Mouse (Mus musculus): ENCODE results near the gene Cplx3. TPM values are rescaled to one million over a fixed set of nuclear protein-coding genes. Genes with fewer than 3 reads are reported as not detected.

Gene Cplx3
- polyA plus RNA-seq, 1 experiment = 1.1 TPM

DNA sequence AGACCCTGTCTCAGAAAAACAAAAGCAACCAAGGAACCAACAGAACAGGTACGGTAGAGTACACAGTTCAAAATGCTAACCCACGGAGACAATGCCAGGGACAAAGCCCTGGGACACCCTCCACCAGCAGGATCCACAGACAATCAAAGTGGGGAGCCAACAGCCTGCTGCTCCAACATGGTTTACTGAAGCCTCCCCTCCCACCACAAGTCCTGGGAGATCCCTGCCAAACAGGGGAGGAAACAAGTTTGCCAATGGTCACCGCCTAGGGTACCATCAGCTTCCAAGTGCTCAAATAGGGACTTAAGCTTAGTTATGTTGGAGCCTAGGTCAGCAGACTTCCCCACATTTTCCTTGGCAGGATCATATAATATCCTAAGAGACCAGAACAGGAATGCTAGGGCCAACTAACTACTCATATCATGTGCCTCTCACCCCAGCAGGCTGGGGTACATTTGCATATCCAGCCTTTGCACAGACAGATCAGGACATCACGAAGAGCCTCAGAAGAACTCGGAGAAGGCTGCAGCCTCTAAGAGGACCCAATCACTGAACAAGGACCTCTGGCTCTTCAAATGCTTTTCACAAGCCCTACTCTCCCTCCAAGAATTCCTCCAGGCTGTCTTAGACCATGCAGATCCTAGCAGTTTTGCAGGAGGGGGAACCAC lies 33.7 kb upstream of the Cplx3 start:
- H3K4me3 ChIP-seq (replicated peaks) = peak overlapping the region; percentile 98
- H3K4me1 ChIP-seq = peaks cover 93% of the 10 kb centered on the region
- no peaks in the 10 kb centered on the region for H3K9me3 ChIP-seq
- TF ChIP-seq GATA1 (IDR thresholded peaks at IDR 0.05; ENCODE audit: borderline replicate concordance, low read length) = no peak
- no peak for TF ChIP-seq FLI1 (IDR thresholded peaks at IDR 0.05; ENCODE audit: low read length)
- H3K27me3 ChIP-seq (replicated peaks) = no peaks in the 10 kb centered on the region
- peaks cover 66% of the 10 kb centered on the region for H3K36me3 ChIP-seq (replicated peaks; ENCODE audit: low read length)

DNA sequence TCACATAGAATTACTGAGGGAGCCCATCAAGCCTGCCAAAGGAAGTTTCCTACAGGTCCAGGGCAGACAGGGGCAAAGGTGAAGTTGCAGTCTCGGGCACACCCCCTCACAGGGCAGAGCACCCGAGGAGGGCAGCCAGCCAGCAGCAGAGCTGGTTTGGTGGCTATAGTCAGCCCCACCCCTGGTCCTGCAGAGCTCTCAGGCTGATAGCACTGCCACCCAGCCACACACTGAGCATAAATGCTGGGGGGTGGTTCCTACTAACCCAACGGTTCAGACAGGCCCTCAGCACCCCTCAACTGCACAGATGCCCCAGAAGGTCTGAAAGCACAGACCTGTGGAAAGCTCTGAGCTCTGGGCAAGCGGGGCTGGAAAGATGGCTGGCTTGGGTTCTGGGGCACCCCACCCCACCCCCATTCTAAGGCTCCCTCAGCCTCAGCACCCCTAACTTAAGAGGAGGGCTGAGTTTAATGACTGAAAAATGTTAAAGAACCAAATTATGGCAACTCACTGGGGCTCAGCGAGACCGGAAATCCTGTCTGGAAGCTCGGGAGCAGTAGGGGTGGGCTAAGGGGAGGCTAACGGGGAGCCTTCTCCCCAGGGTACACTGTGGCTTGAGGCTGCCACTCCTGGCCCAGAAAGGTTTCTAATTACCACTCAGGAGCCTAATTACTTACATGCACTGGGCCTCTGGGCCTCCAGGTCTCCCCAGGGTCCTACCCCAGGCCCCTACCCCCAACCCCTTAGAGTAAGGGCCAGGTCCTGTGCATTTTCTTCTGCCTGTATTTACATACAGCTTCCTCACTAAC lies 32.8 kb upstream of the Cplx3 start:
- Histone ChIP-seq H3K36me3 (replicated peaks; ENCODE audit: low read length) (peaks cover 75% of the 10 kb centered on the region), H3K9me3 (no peaks in the 10 kb centered on the region), H3K4me3 (replicated peaks) (peak overlapping the region; percentile 98), H3K4me1 (peaks cover 100% of the 10 kb centered on the region), H3K27me3 (replicated peaks) (no peaks in the 10 kb centered on the region)
- TF ChIP-seq GATA1 (IDR thresholded peaks at IDR 0.05; ENCODE audit: borderline replicate concordance, low read length) (no peak), FLI1 (IDR thresholded peaks at IDR 0.05; ENCODE audit: low read length) (no peak)

DNA sequence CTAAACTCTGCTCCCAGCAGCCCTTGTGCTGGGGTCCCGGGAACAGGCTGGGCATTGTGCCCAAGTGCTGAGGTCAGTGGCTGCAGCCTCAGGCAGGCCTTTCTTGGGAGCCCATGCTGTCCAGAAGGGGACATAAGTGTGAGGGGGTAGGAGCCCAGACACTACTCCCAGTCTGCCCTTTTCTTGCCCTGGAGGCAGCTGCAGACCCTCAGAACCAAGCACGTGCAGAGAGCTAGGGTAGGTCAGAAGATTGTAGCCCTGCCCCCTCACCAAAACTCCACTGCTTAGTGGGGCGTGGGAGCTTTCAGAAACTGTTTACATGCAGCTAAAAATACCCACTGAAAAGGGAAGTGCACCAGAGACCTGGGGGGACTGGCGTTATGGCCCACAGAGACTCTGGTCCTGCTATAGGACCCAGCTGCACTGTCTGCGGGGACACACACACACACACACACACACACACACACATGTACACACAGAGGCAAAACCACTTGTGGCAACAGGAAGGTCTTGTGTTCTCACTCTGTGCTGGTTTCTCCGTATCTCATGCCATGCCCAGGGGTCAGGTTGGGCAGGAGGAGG lies 31.8 kb upstream of the Cplx3 start:
- Histone ChIP-seq H3K36me3 (replicated peaks; ENCODE audit: low read length) (peaks cover 77% of the 10 kb centered on the region), H3K27me3 (replicated peaks) (no peaks in the 10 kb centered on the region), H3K9me3 (no peaks in the 10 kb centered on the region), H3K4me1 (peaks cover 100% of the 10 kb centered on the region), H3K4me3 (replicated peaks) (peak overlapping the region; percentile 98)
- TF ChIP-seq FLI1 (IDR thresholded peaks at IDR 0.05; ENCODE audit: low read length) = no peak
- TF ChIP-seq GATA1 (IDR thresholded peaks at IDR 0.05; ENCODE audit: borderline replicate concordance, low read length) = no peak

DNA sequence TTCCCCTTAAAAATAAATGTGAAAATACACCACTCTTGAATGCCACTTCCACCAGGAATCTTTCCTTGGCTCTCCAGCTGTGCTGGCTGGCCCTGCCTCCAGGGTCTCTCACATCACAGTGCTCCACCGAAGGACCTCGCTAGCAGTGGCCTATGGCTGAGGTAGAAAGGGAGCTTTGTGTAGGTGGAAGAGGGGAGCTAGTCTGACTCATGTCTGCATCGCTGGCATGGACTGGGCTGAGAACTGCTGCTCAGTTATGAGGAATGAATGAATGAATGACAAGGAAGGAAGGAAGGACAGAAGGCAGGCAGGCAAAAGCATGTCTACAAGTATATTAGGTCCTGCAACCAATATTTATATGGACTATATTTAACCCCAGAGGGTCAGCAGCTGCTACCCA lies 31.2 kb upstream of the Cplx3 start:
- TF ChIP-seq FLI1 (IDR thresholded peaks at IDR 0.05; ENCODE audit: low read length) (no peak), GATA1 (IDR thresholded peaks at IDR 0.05; ENCODE audit: borderline replicate concordance, low read length) (no peak)
- H3K4me3 ChIP-seq (replicated peaks) = peak overlapping the region; percentile 98
- peaks cover 77% of the 10 kb centered on the region for H3K36me3 ChIP-seq (replicated peaks; ENCODE audit: low read length)
- no peaks in the 10 kb centered on the region for H3K9me3 ChIP-seq
- H3K27me3 ChIP-seq (replicated peaks) = no peaks in the 10 kb centered on the region
- H3K4me1 ChIP-seq = peaks cover 100% of the 10 kb centered on the region

DNA sequence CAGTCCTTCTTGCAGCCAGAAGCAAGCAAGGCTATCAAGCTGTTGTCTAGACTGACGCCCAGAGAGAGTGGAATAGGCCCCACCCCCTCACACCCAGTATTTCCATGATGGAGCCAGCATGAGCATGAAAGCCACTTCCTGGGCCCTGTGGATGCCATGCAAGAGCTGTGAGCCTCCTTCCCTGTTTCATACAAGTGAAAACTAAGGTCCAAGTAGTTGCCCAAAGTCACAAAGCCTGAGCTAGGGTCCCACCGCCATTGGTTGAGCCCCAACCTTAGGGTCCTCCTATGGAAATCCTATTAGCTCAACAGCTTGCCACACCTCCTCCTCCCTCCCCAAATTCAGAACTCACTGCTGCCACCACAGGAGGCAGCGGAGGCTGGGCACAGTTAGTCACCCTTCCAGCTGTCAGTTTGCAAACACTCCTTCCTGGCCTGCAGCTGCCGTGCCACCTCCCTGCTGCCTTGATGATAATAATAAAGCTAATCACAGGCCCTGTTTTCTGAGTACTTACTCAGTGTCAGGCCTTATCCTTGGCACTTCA lies 27.5 kb upstream of the Cplx3 start:
- peaks cover 94% of the 10 kb centered on the region for H3K36me3 ChIP-seq (replicated peaks; ENCODE audit: low read length)

DNA sequence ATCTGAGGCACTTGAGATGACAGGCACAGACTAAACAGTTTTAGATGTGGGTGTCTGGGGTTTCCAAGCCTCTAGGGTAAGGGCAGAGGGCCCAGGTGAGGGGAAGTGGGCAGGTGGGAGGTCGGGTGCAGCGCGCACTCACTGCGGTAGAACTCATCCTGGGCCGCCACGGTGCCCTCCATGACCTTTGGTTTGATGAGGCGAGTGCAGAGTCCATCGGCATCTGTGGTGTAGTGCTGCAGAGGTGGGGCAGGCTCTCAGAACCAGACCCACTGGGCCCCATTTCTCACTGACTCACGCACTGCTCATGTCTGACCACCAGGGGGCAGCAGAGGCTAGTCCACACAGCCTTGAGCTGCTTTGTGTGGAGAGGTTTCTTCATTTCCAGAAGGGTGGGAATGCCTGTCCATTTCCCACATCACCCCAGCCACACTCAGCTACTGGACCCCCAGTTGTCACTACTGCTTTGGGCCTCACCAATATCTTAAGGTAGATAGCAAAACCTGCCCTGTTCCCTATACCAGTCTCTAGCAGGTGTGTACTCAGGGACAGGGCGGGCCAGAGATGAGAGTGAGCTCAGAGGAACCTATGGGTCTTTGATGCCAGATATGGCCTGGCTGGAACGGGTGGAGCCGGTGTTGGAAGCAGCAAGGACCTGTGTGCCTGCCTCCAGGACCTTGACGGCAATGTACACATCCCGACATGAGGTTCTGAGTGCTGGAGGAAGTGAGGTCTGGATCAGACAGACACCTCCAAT lies 23.2 kb upstream of the Cplx3 start:
- TF ChIP-seq GATA1 (IDR thresholded peaks at IDR 0.05; ENCODE audit: borderline replicate concordance, low read length) (no peak), FLI1 (IDR thresholded peaks at IDR 0.05; ENCODE audit: low read length) (no peak)
- H3K27me3 ChIP-seq (replicated peaks) = no peaks in the 10 kb centered on the region
- no peaks in the 10 kb centered on the region for H3K9me3 ChIP-seq
- H3K36me3 ChIP-seq (replicated peaks; ENCODE audit: low read length) = peaks cover 100% of the 10 kb centered on the region
- H3K4me3 ChIP-seq (replicated peaks) = peak overlapping the region; percentile 4
- peaks cover 96% of the 10 kb centered on the region for H3K4me1 ChIP-seq

More for the DNA sequence above, 27.5 kb upstream of the Cplx3 start:
- H3K27me3 ChIP-seq (replicated peaks) = no peaks in the 10 kb centered on the region
- peaks cover 100% of the 10 kb centered on the region for H3K4me1 ChIP-seq
- H3K4me3 ChIP-seq (replicated peaks) = peak overlapping the region; percentile 84
- TF ChIP-seq GATA1 (IDR thresholded peaks at IDR 0.05; ENCODE audit: borderline replicate concordance, low read length) = no peak
- no peak for TF ChIP-seq FLI1 (IDR thresholded peaks at IDR 0.05; ENCODE audit: low read length)
- no peaks in the 10 kb centered on the region for H3K9me3 ChIP-seq

DNA sequence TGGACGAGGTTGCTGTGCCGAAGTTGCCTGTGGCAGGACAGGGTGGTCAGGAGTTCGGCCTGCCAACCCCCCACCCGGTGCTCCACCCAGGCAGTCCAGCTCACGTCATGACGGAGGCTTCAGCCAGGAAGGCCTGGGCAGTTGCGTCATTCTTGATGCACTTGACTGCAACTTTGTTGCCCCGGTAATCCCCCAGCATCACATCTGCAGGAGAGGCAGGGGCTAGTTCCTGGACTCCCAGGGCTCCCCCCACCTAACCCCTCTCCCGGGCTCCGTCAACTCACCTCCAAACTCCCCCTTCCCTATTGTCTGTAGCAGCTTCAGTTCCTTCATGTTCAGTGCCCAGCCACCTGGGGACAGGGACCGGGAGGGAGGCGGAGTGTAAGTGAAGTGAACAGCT lies 22.6 kb upstream of the Cplx3 start:
- H3K4me1 ChIP-seq = peaks cover 94% of the 10 kb centered on the region
- peaks cover 100% of the 10 kb centered on the region for H3K36me3 ChIP-seq (replicated peaks; ENCODE audit: low read length)
- 0 out of 2 replicates have a peak, but pooled peaks cover 3% of the 10 kb centered on the region for H3K9me3 ChIP-seq
- no peaks in the 10 kb centered on the region for H3K27me3 ChIP-seq (replicated peaks)
- no peak overlapping the region for H3K4me3 ChIP-seq (replicated peaks)
- TF ChIP-seq FLI1 (IDR thresholded peaks at IDR 0.05; ENCODE audit: low read length) (no peak), GATA1 (IDR thresholded peaks at IDR 0.05; ENCODE audit: borderline replicate concordance, low read length) (no peak)

DNA sequence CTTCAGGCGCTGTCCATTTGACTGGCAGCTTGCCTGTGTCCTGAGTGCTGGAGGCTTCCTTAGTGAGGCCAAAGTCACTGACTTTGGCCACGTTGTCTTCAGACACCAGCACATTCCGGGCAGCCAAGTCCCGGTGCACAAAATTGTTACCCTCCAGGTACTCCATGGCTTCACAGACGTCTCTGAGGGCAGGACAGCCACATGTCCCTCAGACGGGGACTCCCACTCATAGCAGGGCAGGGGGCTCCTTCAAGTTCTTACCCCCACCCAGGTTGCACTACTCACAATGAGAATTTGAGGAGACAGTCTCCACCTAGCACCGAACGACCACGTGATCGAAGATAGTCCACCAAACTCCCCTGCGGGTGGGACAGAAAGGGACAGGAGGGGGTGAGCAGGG lies 21.8 kb upstream of the Cplx3 start:
- peaks cover 91% of the 10 kb centered on the region for H3K4me1 ChIP-seq
- H3K4me3 ChIP-seq (replicated peaks) = no peak overlapping the region
- peaks cover 98% of the 10 kb centered on the region for H3K36me3 ChIP-seq (replicated peaks; ENCODE audit: low read length)

DNA sequence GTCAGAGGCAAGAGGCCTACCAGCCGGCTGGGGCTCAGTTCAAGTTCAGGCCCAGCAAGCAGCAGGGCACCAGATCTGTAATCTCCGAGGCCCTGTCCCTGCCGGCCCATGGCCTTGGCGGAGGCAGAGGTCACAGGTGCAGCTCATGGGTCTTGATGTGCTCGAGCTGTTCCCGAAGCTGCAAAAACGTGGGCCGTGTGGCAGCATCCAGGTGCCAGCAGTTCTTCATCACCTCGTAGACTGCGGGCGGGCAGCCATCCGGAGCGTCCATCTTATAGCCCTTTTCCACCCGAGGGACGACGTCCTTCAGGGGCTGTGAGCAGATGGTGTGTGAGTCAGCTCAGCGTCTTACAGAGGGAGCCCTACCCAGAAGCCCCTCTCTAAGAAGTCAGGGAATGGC lies 21.1 kb upstream of the Cplx3 start:
- TF ChIP-seq GATA1 (IDR thresholded peaks at IDR 0.05; ENCODE audit: borderline replicate concordance, low read length) (no peak), FLI1 (IDR thresholded peaks at IDR 0.05; ENCODE audit: low read length) (no peak)
- H3K36me3 ChIP-seq (replicated peaks; ENCODE audit: low read length) = peaks cover 93% of the 10 kb centered on the region
- H3K27me3 ChIP-seq (replicated peaks) = no peaks in the 10 kb centered on the region

More for the DNA sequence above, 21.8 kb upstream of the Cplx3 start:
- Histone ChIP-seq H3K9me3 (peaks cover 9% of the 10 kb centered on the region; the same call in 1 of the 2 replicates), H3K27me3 (replicated peaks) (no peaks in the 10 kb centered on the region)
- no peak for TF ChIP-seq FLI1 (IDR thresholded peaks at IDR 0.05; ENCODE audit: low read length)
- no peak for TF ChIP-seq GATA1 (IDR thresholded peaks at IDR 0.05; ENCODE audit: borderline replicate concordance, low read length)

More for the DNA sequence above, 21.1 kb upstream of the Cplx3 start:
- Histone ChIP-seq H3K4me3 (replicated peaks) (no peak overlapping the region), H3K9me3 (peaks cover 9% of the 10 kb centered on the region; the same call in 1 of the 2 replicates), H3K4me1 (peaks cover 84% of the 10 kb centered on the region)

All from megakaryocyte, embryonic 14.5 days (primary cell).